Mouse (Mus musculus) adrenal gland, postnatal 14 days (tissue): ENCODE measurements at regions not wholly inside any gene's neighbourhood (a gene's known extent, or its start where the extent isn't known, plus 50 kb on each side); places are given as distances from the start of the nearest gene placed in this dataset.

ENCODE experiments used
- DNase-seq: peaks from one replicate; pipeline ENCODE4 v3.0.0; 2021; ENCODE audit warnings: mixed read lengths

- DNase-seq, result no peak
Observed at GRCm38 (mm10) chr14:28775686-28776085, 242.3 kb upstream of the Lrtm1 start.

GRCm38 (mm10) chr14:28777791-28778190, 240.2 kb upstream of the Lrtm1 start:
- DNase-seq, result no peak

- peak; percentile 27 for DNase-seq
Observed at GRCm38 (mm10) chr14:28781660-28782059, 236.3 kb upstream of the Lrtm1 start.

- no peak for DNase-seq
Observed at GRCm38 (mm10) chr14:28784106-28784633, 233.8 kb upstream of the Lrtm1 start.

- DNase-seq, result no peak
Observed at GRCm38 (mm10) chr14:28798290-28798689, 219.7 kb upstream of the Lrtm1 start.

- no peak for DNase-seq
Observed at GRCm38 (mm10) chr14:28801681-28802080, 216.3 kb upstream of the Lrtm1 start.

GRCm38 (mm10) chr14:28802126-28802525, 215.9 kb upstream of the Lrtm1 start:
- no peak for DNase-seq

GRCm38 (mm10) chr14:28808094-28808493, 209.9 kb upstream of the Lrtm1 start:
- no peak for DNase-seq

GRCm38 (mm10) chr14:28809355-28809754, 208.7 kb upstream of the Lrtm1 start:
- DNase-seq, result no peak

- no peak for DNase-seq
Observed at GRCm38 (mm10) chr14:28820970-28821369, 197.0 kb upstream of the Lrtm1 start.

GRCm38 (mm10) chr14:28827186-28827585, 190.8 kb upstream of the Lrtm1 start:
- no peak for DNase-seq

- no peak for DNase-seq
Observed at GRCm38 (mm10) chr14:28837117-28837516, 180.9 kb upstream of the Lrtm1 start.

- DNase-seq, result peak; percentile 53
Observed at GRCm38 (mm10) chr14:28848831-28849590, 169.0 kb upstream of the Lrtm1 start.
